Mouse (Mus musculus) cortical plate, adult 2 months (tissue): ENCODE results near the gene Ankrd13b.

Experiments
- CTCF ChIP-seq: fragments of 200-500 bp; IDR thresholded peaks from 2 replicates; pipeline ENCODE4 v1.5.1; 2011; ENCODE audit warnings: mild to moderate bottlenecking, control low read depth, low read length; ENCODE audit not compliant: insufficient read depth; ENCODE audit errors: extremely low read depth
- POLR2A ChIP-seq: fragments of 200-500 bp; IDR thresholded peaks from 2 replicates; pipeline ENCODE4 v1.6.1; 2011; ENCODE audit warnings: mild to moderate bottlenecking, low read length, control low read depth; ENCODE audit not compliant: insufficient read depth; ENCODE audit errors: extremely low read depth

DNA sequence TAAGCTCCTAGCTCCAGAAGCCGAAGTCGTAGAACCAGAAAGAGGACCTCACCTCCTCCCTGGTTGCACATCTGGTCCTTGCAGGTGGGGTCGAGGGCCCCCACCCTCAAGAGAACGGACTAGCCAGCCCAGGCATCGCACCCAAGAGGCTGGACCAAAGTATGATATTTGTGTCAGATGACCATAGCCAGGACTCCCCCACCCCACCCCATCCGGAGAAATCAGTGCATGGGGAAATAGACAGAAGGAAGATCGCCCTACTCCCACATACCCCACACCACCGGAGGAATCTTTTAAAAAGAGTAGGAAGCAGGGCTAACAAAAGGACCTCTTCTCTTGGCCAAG is 26.4 kb downstream of the Ankrd13b start:
- TF ChIP-seq CTCF (no peak), POLR2A (no peak)
